Mouse (Mus musculus): Measurements from ENCODE around the gene Unc5b. TPM values are rescaled to one million over a fixed set of nuclear protein-coding genes. Genes with fewer than 3 reads are reported as not detected.
A peak's percentile ranks its signal among the peaks of the same experiment; 100 is the strongest.
"Not testable (repeated sequence)": the region's sequence is repeated elsewhere in the genome, so short reads cannot be mapped to it uniquely, and the experiment has no call there.

The Unc5b gene
- polyA plus RNA-seq, 1 experiment from 2014 or later: 0.70 TPM

GRCm38 (mm10) chr10:60742296-60742695 lies 89.1 kb downstream of the Unc5b start:
- no CpG with 5 or more reads among the region's 1 CpGs for WGBS (ENCODE audit: missing documents)

GRCm38 (mm10) chr10:60741435-60741834 lies 89.9 kb downstream of the Unc5b start:
- H3K79me2 ChIP-seq (ENCODE audit: inconsistent target): peaks cover 91% of the 10 kb centered on the region
- no peak overlapping the region for H3K4me3 ChIP-seq (ENCODE audit: inconsistent target)
- peaks cover 33% of the 10 kb centered on the region for H3K36me3 ChIP-seq (ENCODE audit: inconsistent target)
- 49% methylated on average over 7 of the region's 7 CpGs for WGBS (ENCODE audit: missing documents)
- H3K27ac ChIP-seq: no peak overlapping the region

More at GRCm38 (mm10) chr10:60742296-60742695, 89.1 kb downstream of the Unc5b start:
- Histone ChIP-seq H3K36me3 (ENCODE audit: inconsistent target) (peaks cover 27% of the 10 kb centered on the region), H3K79me2 (ENCODE audit: inconsistent target) (peaks cover 91% of the 10 kb centered on the region)
- not testable (repeated sequence) for H3K27ac ChIP-seq; H3K4me3 ChIP-seq (ENCODE audit: inconsistent target)

- Histone ChIP-seq H3K79me2 (ENCODE audit: inconsistent target) (peaks cover 93% of the 10 kb centered on the region), H3K36me3 (ENCODE audit: inconsistent target) (peaks cover 47% of the 10 kb centered on the region), H3K27ac (peak overlapping the region; percentile 81), H3K4me3 (ENCODE audit: inconsistent target) (no peak overlapping the region)
- 4% methylated on average over 4 of the region's 4 CpGs for WGBS (ENCODE audit: missing documents)
These were observed 91.6 kb downstream of the Unc5b start for GRCm38 (mm10) chr10:60739619-60740363.

GRCm38 (mm10) chr10:60737886-60738640 lies 93.3 kb downstream of the Unc5b start:
- Histone ChIP-seq H3K4me3 (ENCODE audit: inconsistent target) (no peak overlapping the region), H3K79me2 (ENCODE audit: inconsistent target) (peaks cover 93% of the 10 kb centered on the region), H3K27ac (peak overlapping the region; percentile 81), H3K36me3 (ENCODE audit: inconsistent target) (peaks cover 44% of the 10 kb centered on the region)
- WGBS (ENCODE audit: missing documents): 11% methylated on average over 3 of the region's 9 CpGs

GRCm38 (mm10) chr10:60737169-60737728 lies 94.1 kb downstream of the Unc5b start:
- peak overlapping the region; percentile 81 for H3K27ac ChIP-seq
- no peak overlapping the region for H3K4me3 ChIP-seq (ENCODE audit: inconsistent target)
- peaks cover 35% of the 10 kb centered on the region for H3K36me3 ChIP-seq (ENCODE audit: inconsistent target)
- 92% methylated on average over 11 of the region's 11 CpGs for WGBS (ENCODE audit: missing documents)
- peaks cover 93% of the 10 kb centered on the region; the same call in 1 of the 2 replicates for H3K79me2 ChIP-seq (ENCODE audit: inconsistent target)

GRCm38 (mm10) chr10:60735737-60736136 lies 95.6 kb downstream of the Unc5b start:
- Histone ChIP-seq H3K4me3 (ENCODE audit: inconsistent target) (no peak overlapping the region), H3K27ac (no peak overlapping the region), H3K79me2 (ENCODE audit: inconsistent target) (peaks cover 93% of the 10 kb centered on the region; the same call in 1 of the 2 replicates), H3K36me3 (ENCODE audit: inconsistent target) (peaks cover 38% of the 10 kb centered on the region)
- WGBS (ENCODE audit: missing documents): 86% methylated on average over 1 of the region's 1 CpGs

GRCm38 (mm10) chr10:60733471-60733870 lies 97.9 kb downstream of the Unc5b start:
- Histone ChIP-seq H3K79me2 (ENCODE audit: inconsistent target) (peaks cover 94% of the 10 kb centered on the region; the same call in 1 of the 2 replicates), H3K36me3 (ENCODE audit: inconsistent target) (peaks cover 56% of the 10 kb centered on the region), H3K27ac (no peak overlapping the region), H3K4me3 (ENCODE audit: inconsistent target) (no peak overlapping the region)
- WGBS (ENCODE audit: missing documents): 90% methylated on average over 8 of the region's 8 CpGs

GRCm38 (mm10) chr10:60732397-60732861 lies 99.0 kb downstream of the Unc5b start:
- 100% methylated on average over 1 of the region's 2 CpGs for WGBS (ENCODE audit: missing documents)
- peaks cover 66% of the 10 kb centered on the region for H3K36me3 ChIP-seq (ENCODE audit: inconsistent target)
- H3K79me2 ChIP-seq (ENCODE audit: inconsistent target): peaks cover 100% of the 10 kb centered on the region; the same call in 1 of the 2 replicates
- H3K27ac ChIP-seq: no peak overlapping the region
- H3K4me3 ChIP-seq (ENCODE audit: inconsistent target): no peak overlapping the region

GRCm38 (mm10) chr10:60731742-60732141 lies 99.6 kb downstream of the Unc5b start:
- H3K36me3 ChIP-seq (ENCODE audit: inconsistent target): peaks cover 65% of the 10 kb centered on the region
- H3K79me2 ChIP-seq (ENCODE audit: inconsistent target): peaks cover 98% of the 10 kb centered on the region; the same call in 1 of the 2 replicates
- H3K27ac ChIP-seq: no peak overlapping the region
- WGBS (ENCODE audit: missing documents): 95% methylated on average over 4 of the region's 5 CpGs
- H3K4me3 ChIP-seq (ENCODE audit: inconsistent target): no peak overlapping the region

GRCm38 (mm10) chr10:60727301-60727700 lies 104.1 kb downstream of the Unc5b start:
- no peak overlapping the region for H3K27ac ChIP-seq
- H3K4me3 ChIP-seq (ENCODE audit: inconsistent target): no peak overlapping the region
- WGBS (ENCODE audit: missing documents): 89% methylated on average over 5 of the region's 5 CpGs
- H3K36me3 ChIP-seq (ENCODE audit: inconsistent target): peaks cover 85% of the 10 kb centered on the region
- peaks cover 63% of the 10 kb centered on the region; the same call in 1 of the 2 replicates for H3K79me2 ChIP-seq (ENCODE audit: inconsistent target)

- Histone ChIP-seq H3K4me3 (ENCODE audit: inconsistent target) (no peak overlapping the region), H3K36me3 (ENCODE audit: inconsistent target) (peaks cover 88% of the 10 kb centered on the region), H3K27ac (no peak overlapping the region), H3K79me2 (ENCODE audit: inconsistent target) (peaks cover 59% of the 10 kb centered on the region; the same call in 1 of the 2 replicates)
- 100% methylated on average over 3 of the region's 3 CpGs for WGBS (ENCODE audit: missing documents)
These were observed 104.5 kb downstream of the Unc5b start for GRCm38 (mm10) chr10:60726896-60727295.

GRCm38 (mm10) chr10:60724496-60724895 lies 106.9 kb downstream of the Unc5b start:
- Histone ChIP-seq H3K36me3 (ENCODE audit: inconsistent target) (peaks cover 98% of the 10 kb centered on the region), H3K79me2 (ENCODE audit: inconsistent target) (peaks cover 35% of the 10 kb centered on the region; the same call in 1 of the 2 replicates), H3K27ac (no peak overlapping the region), H3K4me3 (ENCODE audit: inconsistent target) (no peak overlapping the region)
- 93% methylated on average over 6 of the region's 6 CpGs for WGBS (ENCODE audit: missing documents)

GRCm38 (mm10) chr10:60723345-60723744 lies 108.0 kb downstream of the Unc5b start:
- Histone ChIP-seq H3K4me3 (ENCODE audit: inconsistent target) (no peak overlapping the region), H3K36me3 (ENCODE audit: inconsistent target) (peaks cover 98% of the 10 kb centered on the region), H3K27ac (no peak overlapping the region), H3K79me2 (ENCODE audit: inconsistent target) (peaks cover 24% of the 10 kb centered on the region; the same call in 1 of the 2 replicates)
- WGBS (ENCODE audit: missing documents): 58% methylated on average over 1 of the region's 1 CpGs

- Histone ChIP-seq H3K4me3 (ENCODE audit: inconsistent target) (no peak overlapping the region), H3K27ac (no peak overlapping the region), H3K79me2 (ENCODE audit: inconsistent target) (peaks cover 9% of the 10 kb centered on the region; the same call in 1 of the 2 replicates), H3K36me3 (ENCODE audit: inconsistent target) (peaks cover 98% of the 10 kb centered on the region)
- WGBS (ENCODE audit: missing documents): 91% methylated on average over 12 of the region's 12 CpGs
These were observed 109.7 kb downstream of the Unc5b start for GRCm38 (mm10) chr10:60721640-60722039.
